In the genomic region with DNA sequence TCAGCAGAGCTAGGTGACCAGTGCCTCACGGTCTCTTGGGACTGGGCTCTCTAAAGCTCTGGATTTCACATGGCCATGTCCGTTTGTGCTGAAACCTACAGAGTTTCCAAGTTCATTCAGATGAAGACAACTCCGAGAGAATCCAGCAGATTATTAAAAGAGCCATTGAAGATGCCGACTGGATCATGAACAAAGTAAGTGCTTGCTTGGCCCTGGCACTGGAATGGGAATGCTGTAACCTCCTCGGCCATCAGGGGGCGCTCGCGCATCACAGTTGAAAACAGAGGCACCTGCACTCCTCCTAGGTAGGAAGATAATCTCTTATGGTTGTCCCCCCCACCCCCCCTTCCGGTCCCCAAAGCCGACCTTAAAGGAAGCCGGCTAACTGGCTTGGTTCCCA, we compare ENCODE assay signal across 7 mouse cellular contexts. TPM values are rescaled to one million over a fixed set of nuclear protein-coding genes. Genes with fewer than 3 reads are reported as not detected.
DNase-seq lines count a peak whose midpoint lies in the region; ATAC-seq and TF ChIP-seq lines count a peak whose summit lies in the region.

No protein-coding gene starts in this region.

- WGBS in liver, embryonic 12.5 days (ENCODE audit: insufficient replicate concordance): 14% methylated on average over 11 of the region's 11 CpGs
- 12% methylated on average over 11 of the region's 11 CpGs for WGBS in intestine, postnatal 0 days

- TF ChIP-seq CTCF in intestine, postnatal 0 days (IDR thresholded peaks at IDR 0.05; ENCODE audit: low read depth): peak; percentile 80

- H3K4me1 ChIP-seq in liver, embryonic 12.5 days: peaks cover 58% of the 10 kb centered on the region
- no peaks in the 10 kb centered on the region for H3K4me1 ChIP-seq in intestine, postnatal 0 days (replicated peaks; ENCODE audit: control insufficient read depth, insufficient read depth, low read length)

- peaks cover 20% of the 10 kb centered on the region for H3K36me3 ChIP-seq in liver, embryonic 12.5 days
- 0 out of 2 replicates have a peak, but pooled peaks cover 7% of the 10 kb centered on the region for H3K36me3 ChIP-seq in intestine, postnatal 0 days (ENCODE audit: control insufficient read depth, insufficient read depth)
- no peaks in the 10 kb centered on the region for H3K36me3 ChIP-seq in splenic B cell, adult 2 months (ENCODE audit: control insufficient read depth, insufficient read depth, low read length, poor library complexity, severe bottlenecking)

- ATAC-seq in liver, embryonic 12.5 days: no peak
- ATAC-seq in intestine, postnatal 0 days: peak; percentile 20; the same call in 1 of the 2 replicates
- ATAC-seq in megakaryocyte progenitor cell, adult 5-6 weeks (replicated peaks; ENCODE audit: poor library complexity): peak; percentile 57

- H3K9ac ChIP-seq in liver, embryonic 12.5 days: no peak overlapping the region
- H3K9ac ChIP-seq in intestine, postnatal 0 days (ENCODE audit: low read depth, low read length): no peak overlapping the region

- DNase-seq in liver: peak; percentile 85
- peak; percentile 75 for DNase-seq in ZHBTc4 (ENCODE audit: low read depth, low spot score)
- DNase-seq in cerebellum, postnatal 14 days: peak; percentile 84 to 90
- DNase-seq in splenic B cell, adult 2 months (ENCODE audit: low read depth, low spot score): peak; percentile 75

- H3K9me3 ChIP-seq in liver, embryonic 12.5 days (replicated peaks): no peaks in the 10 kb centered on the region
- no peaks in the 10 kb centered on the region for H3K9me3 ChIP-seq in intestine, postnatal 0 days (ENCODE audit: control insufficient read depth)

- H3K4me3 ChIP-seq in liver, embryonic 12.5 days: no peak overlapping the region
- no peak overlapping the region for H3K4me3 ChIP-seq in intestine, postnatal 0 days (ENCODE audit: low read depth, low read length)

- H3K27me3 ChIP-seq in liver, embryonic 12.5 days (replicated peaks): no peaks in the 10 kb centered on the region
- no peaks in the 10 kb centered on the region for H3K27me3 ChIP-seq in intestine, postnatal 0 days (replicated peaks; ENCODE audit: control insufficient read depth, insufficient read depth, low read length)
- H3K27me3 ChIP-seq in splenic B cell, adult 2 months (ENCODE audit: control insufficient read depth, insufficient read depth, low read length, poor library complexity, severe bottlenecking): no peaks in the 10 kb centered on the region

- no peak overlapping the region for H3K4me2 ChIP-seq in liver, embryonic 12.5 days
- no peak overlapping the region for H3K4me2 ChIP-seq in intestine, postnatal 0 days (replicated peaks; ENCODE audit: low read depth)

- H3K27ac ChIP-seq in liver, embryonic 12.5 days: no peak overlapping the region
- H3K27ac ChIP-seq in intestine, postnatal 0 days (ENCODE audit: low read depth, low read length): no peak overlapping the region

RNA-seq across cellular contexts. Expression of gene Lyrm9, which starts 11.6 kb away (rescaled TPM):
- 22.5 and 28.1 TPM in 2 replicates for polyA plus RNA-seq in liver, embryonic 12.5 days (2016; fragmentation: Nextera tagmentation; extraction: Ambion mirVana)
- polyA plus RNA-seq in intestine, postnatal 0 days (2015; fragmentation: Nextera tagmentation; extraction: Ambion mirVana): 15.6 and 20.4 TPM in 2 replicates
- total RNA-seq in megakaryocyte progenitor cell, adult 5-6 weeks (2015): 7.9 and 8.4 TPM in 2 replicates
- 58.6 and 68.0 TPM in 2 replicates for total RNA-seq in megakaryocyte progenitor cell, adult 5-6 weeks (2017)
